Mouse (Mus musculus) layer of hippocampus, adult 18-20 months (tissue): Measurements from ENCODE around the gene Gm17087. TPM values are rescaled to one million over a fixed set of nuclear protein-coding genes. Genes with fewer than 3 reads are reported as not detected.

Experiments
- DNase-seq, 2 experiments: peaks; one replicate each; pipeline ENCODE4 v3.0.0; 2022; ENCODE audit warnings: low spot score in 2 of 2
- total RNA-seq, 2 experiments: library from RNA; stranded (reverse); gene quantifications; 2 replicates each; pipeline ENCODE4 v1.2.3; 2021

Gm17087 gene
- total RNA-seq, 2 experiments from 2014 or later = not detected

- DNase-seq = no peak
Observed at GRCm38 (mm10) chr17:8546366-8546765, 20.4 kb downstream of the Gm17087 start.

- DNase-seq = no peak
Observed at GRCm38 (mm10) chr17:8541974-8542538, 24.7 kb downstream of the Gm17087 start.

DNA sequence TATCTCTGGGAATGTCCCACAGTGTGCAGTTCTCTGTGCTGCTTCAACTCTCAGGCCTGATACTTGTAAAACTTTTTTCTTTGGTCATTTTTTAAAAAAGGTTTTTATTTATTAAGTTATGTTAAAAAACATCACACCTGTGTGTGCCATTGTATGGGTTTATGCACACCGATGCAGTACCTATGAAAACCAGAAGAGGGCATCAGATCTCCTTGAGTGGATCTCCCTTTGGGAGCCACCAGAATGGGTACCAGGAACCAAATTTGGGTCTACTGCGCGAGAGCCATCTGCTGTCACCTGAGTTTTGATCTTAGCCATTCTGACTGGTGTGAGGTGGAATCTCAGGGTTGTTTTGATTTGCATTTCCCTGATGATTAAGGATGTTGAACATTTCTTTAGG lies 28.6 kb downstream of the Gm17087 start:
- no peak for DNase-seq

GRCm38 (mm10) chr17:8536522-8536921 lies 30.2 kb downstream of the Gm17087 start:
- DNase-seq = no peak

DNA sequence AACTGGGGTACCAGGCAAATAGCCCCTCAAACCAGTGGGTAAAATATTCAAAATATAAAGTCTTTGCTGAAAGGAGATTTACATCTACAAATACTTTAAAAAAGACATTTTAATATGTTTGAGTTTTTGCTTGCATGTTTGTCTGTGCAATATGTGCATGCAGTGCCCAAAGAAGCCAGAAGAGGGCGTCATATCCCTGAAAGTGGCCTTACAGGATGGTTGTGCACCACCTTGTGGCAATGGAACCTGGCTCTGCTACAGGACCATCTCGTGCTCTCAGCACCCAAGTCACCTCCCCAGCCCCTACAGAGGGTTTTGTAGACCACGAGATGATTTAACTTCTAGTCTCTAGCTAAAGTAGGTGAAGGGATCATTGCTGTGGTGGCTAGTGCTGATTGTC lies 32.9 kb downstream of the Gm17087 start:
- no peak for DNase-seq

GRCm38 (mm10) chr17:8532609-8533008 lies 34.1 kb downstream of the Gm17087 start:
- no peak for DNase-seq

DNA sequence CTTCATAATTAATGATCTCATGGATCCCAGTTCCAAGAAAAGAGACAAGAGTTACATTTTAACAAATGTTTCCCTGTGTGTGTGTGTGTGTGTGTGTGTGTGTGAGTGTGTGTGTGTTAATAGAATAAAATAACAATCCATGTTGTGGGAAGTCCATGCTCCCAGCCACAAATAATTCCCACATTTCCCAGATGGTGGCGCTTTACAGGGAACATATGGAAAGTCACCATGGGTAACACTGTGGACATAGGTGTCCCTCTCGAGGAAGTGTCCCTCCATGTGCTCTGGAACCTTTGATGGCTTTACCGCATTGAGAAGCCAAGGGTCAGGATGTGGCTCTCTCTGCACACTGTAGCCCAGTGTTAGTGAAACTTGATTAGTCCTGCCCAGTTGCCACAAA lies 38.1 kb downstream of the Gm17087 start:
- DNase-seq = no peak

- peak in 1 of 2 experiments; percentile 27 for DNase-seq
Observed at GRCm38 (mm10) chr17:8526815-8527261, 39.9 kb downstream of the Gm17087 start.

DNA sequence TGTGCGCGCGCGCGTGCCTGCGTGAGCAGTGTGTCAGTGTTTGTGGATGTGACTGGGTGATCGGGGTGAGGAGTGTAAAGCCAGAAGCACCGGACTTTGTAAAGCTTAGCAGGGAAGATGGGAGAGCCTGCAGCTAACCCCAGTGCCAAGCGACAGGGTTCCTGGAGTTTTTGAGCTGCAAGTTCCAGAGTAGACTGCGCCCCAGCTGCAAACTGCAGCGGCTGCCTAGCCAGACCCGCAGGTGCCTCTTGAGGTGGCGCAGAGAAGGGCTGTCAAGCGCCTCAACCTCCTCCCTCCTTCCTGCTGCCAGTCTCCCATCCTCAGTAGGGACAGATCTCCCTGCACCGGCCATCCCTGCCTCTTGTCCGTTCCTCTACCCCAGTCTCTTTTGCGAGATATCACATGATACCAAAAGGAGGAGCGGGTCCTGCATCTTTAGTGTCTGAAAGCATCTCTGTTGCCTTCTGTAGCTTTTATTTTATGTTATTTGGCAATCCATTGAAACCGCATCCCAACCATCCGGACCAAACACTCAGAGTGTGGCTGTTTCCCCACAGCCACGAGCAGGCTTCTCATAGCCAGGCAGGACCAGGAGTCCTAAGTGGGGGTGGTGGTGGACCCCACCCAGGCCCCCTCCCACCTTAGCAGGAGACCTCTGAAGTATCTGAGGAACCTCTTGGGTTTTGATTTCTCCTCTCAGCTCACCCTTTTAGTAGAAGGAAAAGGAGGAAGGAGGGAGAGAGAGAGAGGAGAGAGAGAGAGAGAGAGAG lies 40.6 kb downstream of the Gm17087 start:
- peak in 1 of 2 experiments; percentile 38 for DNase-seq

DNA sequence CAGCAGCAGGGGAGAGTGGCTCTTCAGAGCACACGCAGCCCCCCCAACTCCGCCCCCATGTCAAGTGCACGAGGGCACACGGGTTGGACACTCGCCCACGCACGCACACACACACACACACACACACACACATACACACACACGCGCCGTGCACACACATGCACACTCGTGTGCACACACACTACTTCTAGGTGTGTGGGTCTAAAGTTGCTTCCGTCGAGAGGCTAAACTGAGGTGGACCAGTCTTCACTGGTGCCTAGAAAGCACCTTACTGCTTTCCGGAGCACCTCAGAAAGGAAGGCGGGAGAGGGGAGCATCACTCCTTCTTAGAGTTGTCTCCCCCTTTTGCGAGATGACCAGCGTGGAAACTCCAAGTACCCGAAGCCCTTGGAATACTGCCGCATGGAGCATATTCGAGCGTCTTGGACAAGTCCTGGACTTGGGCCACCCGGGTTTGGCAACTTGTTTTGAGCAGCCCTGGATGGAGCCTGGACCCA lies 41.5 kb downstream of the Gm17087 start, which contains the start of gene Pde10a:
Gene Pde10a, plus strand, starts transcription at position 148 of the 497 bp plus-strand sequence.
- DNase-seq = peak in 1 of 2 experiments; percentile 31

- DNase-seq = peak; percentile 85 to 88
Observed at GRCm38 (mm10) chr17:8524387-8525165, 42.2 kb downstream of the Gm17087 start.

GRCm38 (mm10) chr17:8523986-8524385 lies 42.8 kb downstream of the Gm17087 start:
- peak in 1 of 2 experiments; percentile 16 for DNase-seq

- DNase-seq = peak; percentile 60 to 70
Observed at GRCm38 (mm10) chr17:8516006-8516405, 50.7 kb downstream of the Gm17087 start.

Other genes with a start within 250 kb of the Gm17087 start
- 10 to 100 TPM; 23.0 to 26.6 TPM for gene Prr18, start 229.5 kb downstream of the Gm17087 start, total RNA-seq
- gene T2, start 211.0 kb downstream of the Gm17087 start, total RNA-seq = 1 to 10 TPM in 1 of 2 experiments, under 1 TPM in 1; 0.38 to 1.8 TPM
- not detected for gene T, start 132.5 kb downstream of the Gm17087 start, total RNA-seq
- 10 to 100 TPM; 59.8 to 61.8 TPM for gene Pde10a, start 41.6 kb downstream of the Gm17087 start, total RNA-seq